Mouse (Mus musculus) heart, embryonic 12.5 days (tissue): ENCODE results near the gene Pgf. TPM values are rescaled to one million over a fixed set of nuclear protein-coding genes. Genes with fewer than 3 reads are reported as not detected.

ENCODE experiments used
- ATAC-seq: fragments of 200-750 bp; cut with Nextera tagmentation; 2 replicates; pipeline ENCODE4 v1.8.0; 2017; ENCODE audit warnings: moderate TSS enrichment, moderate library complexity; ENCODE audit not compliant: insufficient number of reproducible peaks, low FRiP score
- H3K27ac ChIP-seq: fragments of 300-500 bp; sonication (generic); 2 replicates; pipeline ENCODE4 v1.5.1; 2016; ENCODE audit warnings: mild to moderate bottlenecking, moderate library complexity; ENCODE audit not compliant: poor library complexity, severe bottlenecking
- H3K27me3 ChIP-seq: fragments of 300-500 bp; sonication (generic); replicated peaks from 2 replicates; pipeline ENCODE4 v1.6.1; 2016; ENCODE audit warnings: mild to moderate bottlenecking, moderate library complexity
- H3K36me3 ChIP-seq: fragments of 300-500 bp; sonication (generic); 2 replicates; pipeline ENCODE4 v1.6.1; 2016; ENCODE audit warnings: mild to moderate bottlenecking, moderate library complexity
- H3K4me1 ChIP-seq: fragments of 300-500 bp; sonication (generic); replicated peaks from 2 replicates; pipeline ENCODE4 v1.6.1; 2016; ENCODE audit warnings: mild to moderate bottlenecking
- H3K4me2 ChIP-seq: fragments of 300-500 bp; sonication (generic); 2 replicates; pipeline ENCODE4 v1.6.1; 2016; ENCODE audit warnings: mild to moderate bottlenecking, moderate library complexity
- H3K4me3 ChIP-seq: fragments of 300-500 bp; sonication (generic); 2 replicates; pipeline ENCODE4 v1.5.1; 2016; ENCODE audit warnings: mild to moderate bottlenecking
- H3K9ac ChIP-seq: fragments of 300-500 bp; sonication (generic); 2 replicates; pipeline ENCODE4 v1.6.1; 2016; ENCODE audit warnings: mild to moderate bottlenecking, moderate library complexity
- H3K9me3 ChIP-seq: fragments of 300-500 bp; sonication (generic); replicated peaks from 2 replicates; pipeline ENCODE4 v1.6.1; 2016; ENCODE audit warnings: mild to moderate bottlenecking, moderate library complexity
- WGBS: fragments of 180-500 bp; shearing (Covaris S2); methylation state at CpG from one replicate; pipeline ENCODE4 v1.1.7; 2016; 5-methylcytosine and 5-hydroxymethylcytosine counted together
- polyA plus RNA-seq: library from polyadenylated mRNA; unstranded; fragments of >200 nt; fragmentation: Nextera tagmentation; extraction: Ambion mirVana; gene quantifications from 2 replicates; pipeline ENCODE4 v1.2.1, GENCODE M21; 2016

The Pgf gene
- polyA plus RNA-seq, 1 experiment from 2014 or later, result 8.3 TPM

GRCm38 (mm10) chr12:85123108-85123530 lies 54.5 kb downstream of the Pgf start:
- H3K36me3 ChIP-seq, result peaks cover 90% of the 10 kb centered on the region
- H3K9ac ChIP-seq, result no peak overlapping the region
- no peak overlapping the region for H3K27ac ChIP-seq
- no peak overlapping the region for H3K4me2 ChIP-seq
- 87% methylated on average over 9 of the region's 9 CpGs for WGBS
- no peaks in the 10 kb centered on the region for H3K9me3 ChIP-seq
- H3K4me3 ChIP-seq, result no peak overlapping the region
- no peaks in the 10 kb centered on the region for H3K4me1 ChIP-seq
- H3K27me3 ChIP-seq, result no peaks in the 10 kb centered on the region
- no peak for ATAC-seq

DNA sequence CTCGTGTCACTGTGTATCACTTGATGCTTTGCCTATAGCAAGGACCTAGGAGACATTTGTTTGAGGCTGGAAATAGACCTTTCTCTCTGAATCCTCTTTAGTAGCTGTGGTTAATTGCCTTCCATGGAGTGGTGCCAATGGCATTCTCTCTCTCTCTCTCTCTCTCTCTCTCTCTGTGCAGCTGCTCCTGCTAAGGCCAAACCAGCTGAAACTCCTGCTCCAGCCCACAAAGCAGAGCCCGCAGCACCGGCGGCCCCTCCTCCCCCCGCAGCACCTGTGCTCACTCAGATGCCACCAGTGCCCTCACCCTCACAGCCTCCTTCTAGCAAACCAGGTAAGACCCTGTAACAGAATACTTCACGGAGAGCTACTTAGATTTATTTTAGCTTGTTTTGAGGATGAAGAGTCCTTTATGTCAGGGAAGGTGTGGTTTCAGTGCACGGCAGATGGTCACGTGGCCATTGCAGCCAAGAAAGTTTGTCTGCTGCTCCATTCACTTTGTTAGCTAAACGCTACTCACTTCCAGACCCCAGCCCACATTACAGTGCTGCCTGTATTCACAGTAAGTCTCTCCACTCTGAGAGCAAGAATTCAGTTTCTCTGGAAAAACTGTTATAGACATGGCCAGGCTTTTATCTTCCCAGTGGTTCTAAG lies 55.7 kb downstream of the Pgf start:
- 91% methylated on average over 9 of the region's 9 CpGs for WGBS
- H3K9ac ChIP-seq, result no peak overlapping the region
- H3K4me1 ChIP-seq, result peaks cover 2% of the 10 kb centered on the region; the same call in 1 of the 2 replicates
- no peaks in the 10 kb centered on the region for H3K27me3 ChIP-seq
- no peak overlapping the region for H3K27ac ChIP-seq
- H3K36me3 ChIP-seq, result peaks cover 83% of the 10 kb centered on the region
- no peaks in the 10 kb centered on the region for H3K9me3 ChIP-seq
- no peak for ATAC-seq
- no peak overlapping the region for H3K4me2 ChIP-seq
- H3K4me3 ChIP-seq, result no peak overlapping the region

Other genes starting within 250 kb of the Pgf start
- gene Fcf1, start 206.9 kb downstream of the Pgf start, polyA plus RNA-seq, result 79.4 and 80.3 TPM in 2 replicates
- 14.4 and 15.4 TPM in 2 replicates for gene Arel1, start 206.9 kb downstream of the Pgf start, polyA plus RNA-seq
- gene Ylpm1, start 181.5 kb downstream of the Pgf start, polyA plus RNA-seq, result 21.1 and 24.3 TPM in 2 replicates
- gene Prox2, start 67.0 kb downstream of the Pgf start, polyA plus RNA-seq, result 1.1 and 2.8 TPM in 2 replicates
- gene Dlst, start 67.0 kb downstream of the Pgf start, polyA plus RNA-seq, result 197 and 203 TPM in 2 replicates
- 1.2 and 1.6 TPM in 2 replicates for gene Rps6kl1, start 26.5 kb downstream of the Pgf start, polyA plus RNA-seq
- gene Eif2b2, start 41.7 kb upstream of the Pgf start, polyA plus RNA-seq, result 49.0 and 51.3 TPM in 2 replicates
- gene Mlh3, start 92.8 kb upstream of the Pgf start, polyA plus RNA-seq, result 7.3 and 7.9 TPM in 2 replicates
- gene Acyp1, start 110.6 kb upstream of the Pgf start, polyA plus RNA-seq, result 70.0 and 75.1 TPM in 2 replicates
- gene Zc2hc1c, start 110.8 kb upstream of the Pgf start, polyA plus RNA-seq, result 0.81 and 0.96 TPM in 2 replicates
- gene Nek9, start 161.6 kb upstream of the Pgf start, polyA plus RNA-seq, result 33.8 and 33.9 TPM in 2 replicates
- 319 and 324 TPM in 2 replicates for gene Tmed10, start 197.1 kb upstream of the Pgf start, polyA plus RNA-seq